Mouse (Mus musculus): ENCODE measurements at regions not wholly inside any gene's neighbourhood (a gene's known extent, or its start where the extent isn't known, plus 50 kb on each side); places are given as distances from the start of the nearest gene placed in this dataset.
"Not testable (repeated sequence)": the region's sequence is repeated elsewhere in the genome, so short reads cannot be mapped to it uniquely, and the experiment has no call there.

GRCm38 (mm10) chr8:116045526-116045925 lies 337.9 kb upstream of the Maf start:
- no peak for DNase-seq (ENCODE audit: low read depth, low spot score)

DNA sequence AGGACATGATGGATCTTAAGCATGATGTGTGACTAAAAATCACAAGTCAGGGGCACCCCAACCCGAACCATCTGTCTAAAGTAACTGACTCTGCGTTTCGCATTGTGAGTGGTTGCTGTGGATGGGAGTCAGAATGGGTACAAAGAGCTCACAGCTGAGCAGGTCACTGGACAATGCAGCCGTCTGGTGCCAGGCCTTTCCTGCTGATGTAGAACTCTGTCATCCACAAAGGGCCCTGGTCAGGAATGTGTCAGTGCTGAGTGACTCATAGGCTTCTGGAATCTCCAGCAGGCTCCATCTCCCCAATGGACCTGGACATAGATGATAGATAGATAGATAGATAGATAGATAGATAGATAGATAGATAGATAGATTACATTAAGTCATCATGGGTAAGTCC lies 335.8 kb upstream of the Maf start:
- DNase-seq (ENCODE audit: low read depth, low spot score), result no peak

DNA sequence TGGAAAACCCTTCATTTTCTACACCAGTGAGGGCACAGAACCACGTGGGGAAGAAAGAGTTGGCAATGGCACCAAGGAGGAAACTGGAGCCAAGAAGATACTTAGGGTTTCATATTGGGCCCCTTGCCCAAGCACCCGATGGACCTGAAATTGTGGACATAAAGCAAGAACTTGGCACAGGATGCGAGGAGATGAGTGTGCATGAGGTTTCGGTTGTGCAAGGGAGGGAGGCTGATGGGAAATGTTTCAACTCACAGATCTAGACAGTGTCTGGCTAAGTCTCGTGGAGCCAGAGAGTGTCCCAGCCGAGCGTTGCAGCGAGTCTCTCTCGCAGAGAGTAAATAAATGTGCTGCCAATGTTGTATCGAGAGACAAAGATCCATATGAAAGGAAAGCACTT lies 323.4 kb upstream of the Maf start:
- no peak for DNase-seq (ENCODE audit: low read depth, low spot score)

GRCm38 (mm10) chr8:116025321-116025720 lies 317.7 kb upstream of the Maf start:
- DNase-seq (ENCODE audit: low read depth, low spot score), result no peak

DNA sequence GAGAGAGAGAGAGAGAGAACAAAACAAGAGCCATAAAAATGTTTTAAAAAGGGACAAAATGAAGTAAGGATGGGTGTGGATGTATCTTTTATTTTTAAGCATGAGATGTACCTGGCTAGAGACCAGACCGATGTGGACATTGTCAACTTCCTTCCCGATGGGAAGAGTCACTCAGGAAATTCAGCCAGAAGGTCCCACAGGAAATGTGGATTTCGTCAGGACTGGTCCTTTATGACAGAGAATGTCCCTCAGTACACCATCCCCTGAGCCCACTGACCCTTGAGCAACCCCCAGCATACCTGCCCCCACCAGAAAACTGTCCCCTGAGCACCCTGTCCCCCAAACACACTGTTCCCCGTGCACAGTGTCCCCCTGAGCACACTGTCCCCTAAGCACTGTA lies 317.2 kb upstream of the Maf start:
- DNase-seq (ENCODE audit: low read depth, low spot score), result no peak

DNA sequence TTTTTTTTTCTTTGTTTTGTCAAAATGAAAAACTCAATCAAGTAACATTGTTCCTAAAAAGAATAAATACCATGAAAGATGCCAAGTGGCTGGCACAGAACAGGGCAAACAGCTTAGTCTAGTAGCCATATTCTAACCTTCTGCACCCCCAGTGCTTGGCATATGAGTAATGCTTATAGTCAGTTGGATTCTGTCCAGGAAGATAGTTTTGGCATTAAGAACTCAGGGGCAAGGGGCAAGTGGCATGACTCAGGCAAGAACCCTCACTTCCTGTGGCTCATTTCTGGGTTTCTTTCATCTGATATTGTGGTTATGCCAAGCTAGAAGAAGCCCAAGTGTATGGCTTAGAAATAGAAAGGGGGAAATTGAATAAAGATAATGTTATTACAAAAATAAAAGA lies 314.1 kb upstream of the Maf start:
- no peak for DNase-seq (ENCODE audit: low read depth, low spot score)

DNA sequence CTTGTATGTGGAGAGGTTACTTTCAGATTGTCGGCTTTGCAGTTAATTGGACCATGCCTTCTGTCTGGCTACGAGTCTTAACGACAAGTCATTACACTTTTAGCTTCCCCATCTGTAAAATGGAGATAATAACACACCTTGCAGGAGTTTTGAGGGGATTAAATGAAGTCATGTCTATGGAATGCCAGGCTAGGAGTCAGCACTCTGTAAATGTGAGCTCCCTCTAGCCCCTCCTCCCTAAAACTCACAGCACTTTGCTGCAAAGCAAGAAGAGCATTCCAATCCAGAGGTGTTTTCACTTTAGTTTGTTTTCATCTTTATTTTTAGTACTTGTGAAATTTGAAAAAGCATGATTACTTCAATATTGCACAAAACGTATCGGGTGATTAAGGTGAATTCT lies 287.7 kb upstream of the Maf start:
- no peak for DNase-seq (ENCODE audit: low read depth, low spot score)

GRCm38 (mm10) chr8:115991989-115992388 lies 284.4 kb upstream of the Maf start:
- DNase-seq (ENCODE audit: low read depth, low spot score), result no peak

DNA sequence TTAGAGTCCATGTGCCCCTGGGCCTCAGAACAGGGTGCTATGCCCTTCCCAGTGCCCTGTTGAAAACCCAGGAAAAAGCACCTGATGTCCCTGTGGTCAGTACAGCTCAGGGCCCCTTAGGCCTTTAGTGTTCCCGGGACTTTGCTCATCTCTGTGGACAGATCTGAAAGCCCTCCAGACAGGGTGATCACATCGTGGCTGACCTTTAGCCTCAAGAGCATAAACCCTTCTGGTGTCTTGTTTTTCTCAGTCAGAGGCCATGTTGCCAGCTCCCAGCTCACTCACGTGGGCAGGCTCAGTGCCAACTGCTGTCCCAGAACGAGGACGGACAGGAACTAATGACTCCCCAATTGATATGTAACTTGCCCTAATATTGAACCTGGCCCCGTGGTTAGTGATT lies 275.8 kb upstream of the Maf start:
- no peak for DNase-seq (ENCODE audit: low read depth, low spot score)

DNA sequence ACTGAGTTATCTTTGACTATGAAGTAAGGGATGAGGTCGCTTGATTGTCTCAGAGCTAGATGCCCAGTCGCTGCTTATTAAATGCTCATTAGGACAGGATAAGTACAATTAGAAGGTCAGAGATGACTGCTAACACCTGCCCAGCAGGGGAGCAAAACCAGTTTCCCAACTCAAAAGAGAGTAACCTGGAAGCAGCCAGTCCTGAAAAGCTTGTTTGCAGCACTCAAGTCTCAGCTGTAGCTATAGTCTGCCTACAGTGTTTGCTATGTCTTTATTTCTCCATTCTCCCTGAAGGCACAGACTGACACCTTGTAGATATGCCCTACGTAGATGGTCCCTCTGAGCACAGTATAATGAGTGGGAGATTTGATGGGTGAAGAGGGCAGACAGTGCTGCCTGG lies 274.7 kb upstream of the Maf start:
- DNase-seq (ENCODE audit: low read depth, low spot score), result no peak

DNA sequence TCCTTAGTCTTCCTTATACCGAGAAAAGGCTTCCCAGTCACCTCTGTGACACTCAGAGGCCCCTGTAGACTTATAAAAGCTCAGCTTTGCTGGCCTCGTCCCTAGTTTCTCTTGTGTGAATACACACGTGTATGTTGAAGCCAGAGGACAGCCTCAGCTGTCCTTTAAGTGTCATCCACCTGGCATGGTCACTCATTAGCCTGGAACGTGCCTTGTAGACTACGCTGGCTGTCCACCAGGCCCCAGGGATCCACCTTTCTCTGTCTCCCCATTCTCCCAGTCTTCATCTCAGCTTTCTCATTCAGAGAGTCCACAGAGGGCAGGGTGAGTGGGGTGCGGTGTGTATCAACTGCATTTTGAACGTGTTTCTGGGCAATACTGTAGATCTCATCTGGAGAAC lies 273.8 kb upstream of the Maf start:
- no peak for DNase-seq (ENCODE audit: low read depth, low spot score)

DNA sequence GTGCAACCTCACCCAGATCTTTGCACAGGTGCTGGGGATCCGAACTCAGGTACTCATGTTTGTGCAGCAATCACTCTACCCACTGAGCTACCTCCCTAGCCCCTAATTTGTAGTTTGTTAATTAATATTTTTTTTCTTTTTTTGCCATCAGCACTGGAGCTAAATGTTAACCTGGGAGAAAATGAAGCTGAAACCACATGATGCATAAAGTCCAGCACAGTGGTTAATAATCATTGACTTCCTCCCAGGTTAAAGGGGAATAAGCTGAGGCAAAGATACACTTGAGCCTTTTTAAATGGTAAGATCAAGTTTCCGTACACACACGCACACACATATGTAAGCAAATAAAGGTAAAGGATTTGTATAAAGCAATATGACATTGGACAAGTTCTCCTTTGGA lies 273.0 kb upstream of the Maf start:
- no peak for DNase-seq (ENCODE audit: low read depth, low spot score)

DNA sequence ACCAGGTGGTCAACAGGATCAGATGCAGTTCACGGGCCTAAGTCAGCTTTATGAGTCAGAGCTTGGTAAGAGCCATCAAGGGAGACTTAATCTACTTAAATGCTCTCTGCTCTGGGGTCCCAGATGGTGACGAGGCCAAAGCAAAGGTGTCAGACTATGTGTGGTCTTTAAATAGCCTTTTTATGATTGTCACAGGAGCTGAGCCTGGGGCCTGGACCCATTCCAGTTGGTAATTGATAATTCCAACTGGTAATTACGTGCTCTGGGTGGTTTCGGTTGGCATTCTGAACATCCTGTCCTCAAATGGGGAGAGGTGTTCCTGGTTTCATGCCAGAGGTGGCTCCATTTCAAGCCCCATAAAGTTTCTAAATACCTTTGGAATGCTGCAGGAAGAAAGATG lies 269.6 kb upstream of the Maf start:
- no peak for DNase-seq (ENCODE audit: low read depth, low spot score)

GRCm38 (mm10) chr8:115974706-115975105 lies 267.1 kb upstream of the Maf start:
- DNase-seq (ENCODE audit: low read depth, low spot score), result no peak

DNA sequence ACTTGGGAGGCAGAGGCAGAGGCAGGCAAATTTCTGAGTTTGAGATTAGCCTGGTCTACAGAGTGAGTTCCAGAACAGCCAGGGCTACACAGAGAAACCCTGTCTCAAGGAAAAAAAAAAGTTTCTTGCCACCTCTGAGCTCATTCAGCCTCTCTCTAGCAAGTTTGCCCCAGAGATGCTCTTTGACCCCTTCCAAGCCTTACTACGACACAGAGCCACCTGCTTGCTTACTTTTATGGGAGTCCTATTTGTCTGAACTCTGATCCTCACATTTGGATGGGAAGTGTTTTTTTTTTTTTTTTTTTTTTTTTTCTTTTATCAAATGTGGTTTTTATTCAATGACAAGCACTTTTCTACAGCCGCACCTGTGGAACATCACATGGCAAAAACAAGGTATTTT lies 263.8 kb upstream of the Maf start:
- not testable (repeated sequence) for DNase-seq (ENCODE audit: low read depth, low spot score)

DNA sequence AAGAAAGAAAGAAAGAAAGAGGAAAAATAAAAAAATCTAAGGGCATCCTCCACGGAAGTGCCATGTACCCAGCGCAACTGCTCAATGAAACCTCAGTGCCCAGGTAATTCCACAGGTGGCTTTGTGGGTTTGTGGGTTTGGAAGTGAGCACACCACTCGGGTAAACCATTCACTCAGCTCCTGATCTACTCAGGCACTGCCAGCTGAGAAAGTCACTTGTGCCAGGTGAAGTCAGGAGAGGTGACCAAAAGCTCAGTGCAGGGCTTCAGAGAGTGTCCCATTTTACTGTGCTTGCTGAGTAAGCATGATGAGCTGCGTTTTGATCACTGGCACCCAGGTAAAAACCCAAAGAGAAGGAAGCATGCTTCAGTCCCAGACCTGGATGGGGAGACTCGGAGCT lies 260.5 kb upstream of the Maf start:
- DNase-seq (ENCODE audit: low read depth, low spot score), result no peak

- no peak for DNase-seq (ENCODE audit: low read depth, low spot score)
These were observed 258.4 kb upstream of the Maf start for GRCm38 (mm10) chr8:115965981-115966380.

DNA sequence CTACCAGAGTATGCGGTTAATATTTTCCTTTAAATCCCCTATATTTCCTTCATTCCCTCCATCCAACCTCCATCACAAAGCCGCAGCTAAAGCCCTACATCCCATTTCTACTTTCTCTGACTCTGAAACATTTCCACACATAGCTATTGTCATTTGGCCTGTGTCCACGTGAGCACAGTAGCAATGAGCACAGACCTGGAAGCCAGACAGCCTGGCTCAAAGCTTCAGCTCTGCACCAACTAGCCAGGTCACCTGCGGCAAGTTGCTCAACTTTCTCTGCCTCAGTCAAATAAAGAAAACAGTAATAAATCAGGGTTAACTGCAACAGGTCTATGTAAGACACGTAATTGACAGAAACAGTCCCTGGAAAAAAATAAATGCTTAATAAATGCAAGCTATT lies 247.8 kb upstream of the Maf start:
- DNase-seq (ENCODE audit: low read depth, low spot score), result no peak

DNA sequence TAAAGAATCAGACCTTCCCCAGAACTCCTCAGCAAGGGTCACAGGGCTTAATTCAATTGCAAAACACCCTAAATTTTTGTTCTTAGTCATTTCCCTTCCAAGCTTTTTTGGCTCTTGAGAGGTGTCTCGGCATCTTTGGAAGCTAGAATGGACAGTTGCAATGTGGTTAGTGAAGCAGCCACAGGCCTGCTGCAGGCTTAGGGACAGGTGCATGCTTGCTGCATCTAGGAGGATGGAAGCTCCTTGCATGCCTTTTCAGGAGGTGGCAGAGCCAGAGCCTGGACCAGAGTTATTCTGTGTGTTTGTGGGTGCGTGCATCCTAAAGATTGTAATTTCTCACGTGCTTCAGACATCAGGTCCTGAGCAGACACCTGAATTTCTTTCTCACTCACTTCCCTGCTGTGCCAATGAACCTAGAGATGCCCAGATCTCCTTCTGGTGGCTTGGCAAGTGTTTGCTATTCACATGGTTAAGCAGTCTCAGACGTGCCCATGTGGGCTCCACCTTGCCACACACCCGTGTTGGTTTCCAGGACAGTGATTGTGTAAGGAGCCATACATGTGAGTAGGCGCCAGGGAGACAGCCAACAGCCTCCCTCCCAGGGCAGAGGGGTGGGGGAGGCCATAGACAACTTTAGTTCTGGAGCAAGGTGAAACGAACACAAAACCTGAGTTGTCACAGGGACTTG lies 246.3 kb upstream of the Maf start:
- DNase-seq (ENCODE audit: low read depth, low spot score), result no peak

GRCm38 (mm10) chr8:115952496-115952895 lies 244.9 kb upstream of the Maf start:
- DNase-seq (ENCODE audit: low read depth, low spot score), result no peak

DNA sequence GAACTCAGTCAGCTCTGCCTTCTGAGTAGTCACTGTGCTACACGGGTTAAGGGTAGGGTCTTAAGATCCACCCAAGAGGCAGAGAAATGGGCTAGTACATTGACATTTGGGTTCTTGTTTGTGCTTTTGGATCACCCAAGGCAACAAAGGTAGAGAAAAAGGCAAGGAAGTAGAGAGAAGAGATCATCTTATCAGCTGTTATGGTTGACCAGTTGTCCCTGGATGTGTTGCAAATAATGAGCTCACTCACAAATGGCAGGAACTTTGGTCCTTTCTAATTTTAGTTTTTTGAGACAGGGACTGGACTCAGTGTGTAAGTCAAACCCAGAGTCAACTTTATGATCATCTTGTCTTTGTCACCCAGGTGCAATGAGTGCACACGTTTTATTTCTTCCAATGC lies 241.3 kb upstream of the Maf start:
- DNase-seq (ENCODE audit: low read depth, low spot score), result no peak

DNA sequence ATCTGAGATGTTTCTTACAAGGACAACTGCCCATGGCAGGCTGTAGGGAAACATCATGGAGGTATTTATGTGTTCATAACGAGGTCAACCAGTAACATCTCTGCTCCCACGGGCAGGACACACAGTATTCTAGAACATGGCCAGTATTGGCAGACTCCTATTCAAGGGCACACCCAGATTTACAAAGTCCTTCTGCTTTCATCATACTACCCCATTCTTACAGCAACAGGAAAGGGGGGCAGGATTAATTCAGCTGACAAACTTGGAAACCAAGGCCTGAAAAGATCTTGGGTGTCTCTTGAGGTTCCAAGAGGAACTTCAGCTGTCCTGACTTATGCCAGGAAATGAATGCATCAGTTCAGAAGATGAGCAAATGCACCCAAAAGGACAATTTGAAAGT lies 240.4 kb upstream of the Maf start:
- DNase-seq (ENCODE audit: low read depth, low spot score), result no peak

DNA sequence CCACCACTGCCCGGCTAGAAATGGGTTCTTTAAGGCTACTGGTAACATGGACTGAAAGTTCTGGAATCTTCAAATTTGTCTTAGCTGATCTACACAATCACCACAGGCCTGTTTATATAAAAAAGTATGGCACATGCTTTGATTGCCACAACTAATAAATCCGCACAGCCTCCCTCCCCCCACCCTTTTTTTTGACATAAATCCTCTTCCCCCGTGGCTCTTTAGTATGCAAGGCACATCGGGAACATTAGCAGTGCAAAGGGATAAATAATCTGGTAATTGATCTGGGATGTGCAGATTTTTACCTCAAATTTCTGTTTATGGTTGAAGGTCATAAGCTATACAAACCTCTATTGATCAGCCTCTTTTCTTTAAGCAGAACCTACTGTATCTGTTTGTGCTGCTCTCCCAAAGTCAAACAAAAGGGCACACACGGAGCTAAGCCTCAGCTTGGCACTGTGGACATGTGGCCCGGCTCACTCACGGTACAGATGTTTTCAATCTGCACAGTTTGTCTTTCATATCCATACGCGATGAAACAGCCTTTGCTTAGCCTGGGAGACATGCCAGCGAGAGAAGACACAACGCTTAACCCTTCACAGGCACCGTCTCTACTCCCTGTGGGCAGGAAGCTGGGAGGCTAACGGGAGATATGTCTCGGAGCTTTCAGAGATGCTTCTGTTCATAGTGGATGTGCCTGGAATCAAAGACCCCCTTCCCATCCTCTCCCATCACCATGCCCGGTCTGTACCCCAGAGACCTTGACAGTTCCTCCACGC lies 235.3 kb upstream of the Maf start:
- peak; percentile 26 for DNase-seq (ENCODE audit: low read depth, low spot score)
